Mouse (Mus musculus) urinary bladder, postnatal 36 days (tissue): ENCODE data around the gene Gsdme.
A peak's percentile ranks its signal among the peaks of the same experiment; 100 is the strongest.

ENCODE experiments used
- DNase-seq, 2 experiments: peaks; one replicate each; pipeline ENCODE4 v3.0.0; 2022; ENCODE audit warnings: low spot score in 2 of 2, mixed read lengths in 1 of 2

The Gsdme gene

DNA sequence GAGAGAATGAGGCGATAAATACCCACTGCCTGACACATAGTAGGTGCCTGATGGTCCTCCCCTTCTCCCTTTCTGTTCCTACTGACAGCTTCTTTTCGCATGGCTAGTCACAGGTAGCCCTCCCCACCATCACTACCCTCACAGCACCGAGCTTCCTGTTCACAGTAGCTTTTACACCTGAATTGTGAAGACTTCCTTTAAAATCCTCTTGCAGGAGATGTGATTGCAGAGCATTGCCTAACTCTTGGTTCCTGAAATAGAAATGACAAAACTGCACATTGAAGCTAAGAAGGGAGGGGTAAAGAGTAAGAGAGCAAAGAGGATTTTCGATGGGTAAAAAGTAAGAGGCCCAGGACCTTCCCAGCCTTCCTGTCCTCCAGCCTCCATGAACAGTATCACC lies 18.7 kb downstream of the Gsdme start:
- no peak for DNase-seq

- no peak for DNase-seq
These were observed 19.5 kb downstream of the Gsdme start for GRCm38 (mm10) chr6:50244126-50244525.

- DNase-seq: no peak
These were observed 23.2 kb downstream of the Gsdme start for GRCm38 (mm10) chr6:50240437-50240836.

- no peak for DNase-seq
These were observed 23.8 kb downstream of the Gsdme start for GRCm38 (mm10) chr6:50239902-50240301.

GRCm38 (mm10) chr6:50237963-50238362 lies 25.7 kb downstream of the Gsdme start:
- no peak for DNase-seq

DNA sequence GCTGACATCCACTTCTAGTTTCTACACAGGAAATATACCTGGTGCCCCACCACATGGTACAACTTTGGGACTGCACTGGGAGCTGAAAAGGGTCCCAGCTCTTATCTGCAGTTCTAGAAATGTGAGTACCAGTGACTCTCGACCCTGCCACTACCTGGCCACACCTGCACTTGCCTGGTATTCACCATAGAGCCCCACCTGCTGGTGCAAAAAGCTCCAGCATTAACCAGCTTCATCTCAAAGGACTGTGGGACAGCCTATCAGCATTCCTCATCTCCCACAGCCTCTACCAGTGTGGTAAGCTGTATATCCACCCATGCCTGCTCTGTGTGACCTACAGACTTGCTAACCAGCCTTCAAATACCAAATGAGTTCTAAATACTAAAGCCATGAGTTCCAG lies 30.7 kb downstream of the Gsdme start:
- DNase-seq: no peak

DNA sequence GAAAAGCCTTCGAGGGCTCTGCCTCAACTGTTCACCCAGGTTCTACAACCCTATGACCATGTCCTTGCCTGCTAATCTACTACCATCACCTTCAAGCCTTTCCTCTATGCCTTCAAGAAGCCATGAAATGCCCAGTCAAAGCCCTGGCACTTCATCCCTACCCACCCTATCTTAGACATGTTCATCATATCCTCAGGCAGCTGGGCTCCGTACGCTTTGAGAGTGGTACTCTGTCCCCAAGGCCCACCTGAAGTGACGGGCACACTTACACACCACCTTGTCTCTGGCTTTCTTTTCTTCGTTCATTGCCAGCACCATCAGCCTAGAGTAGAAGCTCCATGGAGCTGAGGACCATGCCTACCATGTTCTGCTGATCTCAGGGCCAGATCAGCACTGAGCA lies 32.4 kb downstream of the Gsdme start:
- DNase-seq: no peak

DNA sequence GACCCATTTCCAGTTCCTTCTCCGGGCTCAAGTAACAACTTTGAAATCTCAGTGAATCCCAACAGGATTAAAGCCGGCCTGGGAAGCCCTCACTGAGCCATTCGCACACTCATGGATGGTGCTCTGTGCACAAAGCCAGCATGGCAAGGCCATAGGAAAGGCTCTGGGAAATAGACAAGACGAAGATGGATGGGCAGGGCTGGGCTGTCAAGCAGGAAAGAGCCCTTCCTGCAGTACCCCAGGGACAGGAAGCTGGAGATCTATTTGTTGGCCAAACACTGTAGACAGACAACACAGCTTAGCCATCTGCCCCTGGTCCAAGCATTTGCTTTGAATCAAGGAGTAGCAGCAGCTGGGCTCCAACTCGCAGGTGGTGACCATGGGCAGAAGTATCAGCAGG lies 35.5 kb downstream of the Gsdme start:
- no peak for DNase-seq

- no peak for DNase-seq
These were observed 38.4 kb downstream of the Gsdme start for GRCm38 (mm10) chr6:50225232-50225631.

DNA sequence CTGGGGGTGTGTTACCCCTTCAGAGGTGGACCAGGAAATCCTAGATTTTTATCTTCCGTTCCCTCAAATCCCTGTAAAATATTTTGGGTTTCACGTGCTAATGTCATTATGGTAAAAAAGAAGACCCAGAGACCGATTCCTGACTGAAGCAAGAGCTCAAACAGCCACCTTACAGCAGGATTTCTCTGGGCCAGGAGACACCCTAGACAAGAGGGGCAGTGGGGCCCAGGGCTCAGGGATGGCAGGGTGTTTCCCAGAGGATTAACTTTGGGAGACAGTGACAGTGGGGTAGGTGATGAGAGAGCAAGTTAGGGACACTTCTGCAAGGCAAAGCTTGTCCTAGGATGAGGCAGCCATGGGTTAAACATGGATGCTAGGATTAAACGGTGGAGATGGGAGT lies 40.1 kb downstream of the Gsdme start:
- no peak for DNase-seq

DNA sequence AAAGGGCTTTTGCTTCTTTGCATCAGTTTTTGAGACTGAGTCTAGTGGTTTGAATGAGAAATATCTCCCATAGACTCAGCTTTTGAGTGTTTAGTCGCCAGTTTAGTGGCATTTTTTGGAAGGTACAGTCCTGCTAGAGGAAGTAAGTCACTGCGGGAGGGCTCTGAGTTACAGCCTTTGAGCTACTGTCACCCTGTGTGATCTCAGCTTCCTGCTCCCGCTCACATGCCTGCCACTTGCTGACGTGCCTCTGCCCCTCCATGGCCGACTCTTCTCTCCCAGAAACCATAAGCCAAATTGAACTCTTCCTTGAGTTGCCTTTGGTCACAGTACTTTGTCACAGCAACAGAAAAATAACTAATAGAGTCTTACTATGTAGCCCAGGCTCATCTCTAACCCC lies 40.7 kb downstream of the Gsdme start:
- DNase-seq: no peak

- no peak for DNase-seq
These were observed 41.3 kb downstream of the Gsdme start for GRCm38 (mm10) chr6:50222351-50222750.

DNA sequence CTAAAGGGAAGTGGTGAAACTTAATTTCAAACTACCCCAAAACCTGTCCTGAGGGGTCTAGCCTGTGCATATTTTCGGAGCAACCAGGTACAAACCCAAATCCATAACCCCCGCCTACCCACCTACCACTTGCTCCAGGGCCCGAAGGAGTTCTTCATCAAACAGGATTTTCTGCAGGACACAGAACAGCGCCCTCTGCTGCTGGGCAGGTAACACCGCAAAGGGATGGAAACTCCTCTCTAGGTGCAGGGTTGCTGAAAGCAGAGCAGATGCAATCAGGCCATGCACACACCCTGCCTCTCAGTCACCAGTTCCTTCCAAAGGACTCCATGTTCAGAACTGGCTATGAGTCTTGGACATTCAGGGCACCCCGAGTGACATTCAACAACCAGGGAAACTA lies 42.8 kb downstream of the Gsdme start:
- DNase-seq: peak; percentile 13 to 20

GRCm38 (mm10) chr6:50219066-50219465 lies 44.6 kb downstream of the Gsdme start:
- no peak for DNase-seq

GRCm38 (mm10) chr6:50218628-50219027 lies 45.0 kb downstream of the Gsdme start:
- DNase-seq: no peak

DNA sequence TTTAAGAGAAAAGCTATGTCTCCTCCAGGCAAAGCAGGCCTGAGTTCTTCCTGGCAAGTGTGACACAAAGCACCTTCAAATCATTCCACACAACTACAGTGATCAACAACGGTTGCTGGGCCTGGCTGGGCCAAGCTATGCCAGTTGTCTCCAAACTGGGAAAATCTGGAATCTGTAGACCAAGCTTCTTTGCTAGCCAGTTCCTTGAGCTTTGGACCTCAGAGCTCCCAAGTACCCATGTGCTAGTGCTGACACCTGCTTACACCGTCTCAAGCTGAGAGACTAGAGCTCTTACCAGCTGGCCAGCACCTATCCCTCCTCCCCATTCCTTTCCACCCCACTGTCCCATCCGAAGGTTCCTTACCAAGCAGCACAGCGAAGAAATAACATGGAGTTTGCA lies 47.7 kb downstream of the Gsdme start:
- no peak for DNase-seq

GRCm38 (mm10) chr6:50215373-50215745 lies 48.3 kb downstream of the Gsdme start:
- DNase-seq: no peak

GRCm38 (mm10) chr6:50214711-50215372 lies 48.8 kb downstream of the Gsdme start:
- no peak for DNase-seq

- no peak for DNase-seq
These were observed 58.6 kb downstream of the Gsdme start for GRCm38 (mm10) chr6:50205093-50205492.

DNA sequence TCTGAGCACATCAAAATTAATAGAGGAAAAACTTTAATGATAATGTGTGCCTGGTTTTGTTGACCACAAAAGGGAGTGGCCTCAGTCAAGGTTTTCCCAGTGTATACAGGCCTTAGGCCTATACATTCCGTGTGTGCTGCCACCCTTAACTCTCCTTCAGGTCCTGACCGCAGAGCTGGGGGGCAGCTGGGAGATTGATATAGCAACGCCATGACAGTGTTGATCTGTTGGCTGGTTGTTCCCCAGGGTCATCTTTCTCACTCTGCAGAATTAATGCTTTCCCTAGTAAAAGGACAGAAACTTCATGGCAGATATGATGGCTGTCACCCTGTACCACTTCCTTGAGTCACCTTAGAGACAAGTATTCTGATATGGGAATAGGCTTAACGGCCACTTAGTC lies 59.3 kb downstream of the Gsdme start:
- DNase-seq: no peak

- no peak for DNase-seq
These were observed 69.8 kb downstream of the Gsdme start for GRCm38 (mm10) chr6:50193851-50194250.

DNA sequence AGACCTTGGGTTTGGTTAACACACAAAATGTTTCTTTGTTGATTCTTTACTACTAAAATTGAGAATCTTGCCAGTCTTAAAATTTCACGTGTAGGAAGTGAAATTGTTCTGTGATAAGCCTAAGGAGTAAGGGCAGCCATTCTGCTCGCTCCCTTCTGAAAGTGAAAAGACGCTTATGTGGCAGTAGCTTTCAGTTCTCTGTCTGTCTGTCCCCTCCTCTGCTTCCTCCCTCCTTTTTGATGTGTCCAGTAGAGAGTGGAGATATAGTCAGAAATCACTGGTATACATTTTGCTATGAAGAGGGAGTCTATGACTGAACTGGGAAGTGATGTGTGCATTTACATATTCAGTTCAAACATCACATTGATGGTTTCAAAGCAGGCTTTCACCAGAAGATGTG lies 70.8 kb downstream of the Gsdme start:
- no peak for DNase-seq

DNA sequence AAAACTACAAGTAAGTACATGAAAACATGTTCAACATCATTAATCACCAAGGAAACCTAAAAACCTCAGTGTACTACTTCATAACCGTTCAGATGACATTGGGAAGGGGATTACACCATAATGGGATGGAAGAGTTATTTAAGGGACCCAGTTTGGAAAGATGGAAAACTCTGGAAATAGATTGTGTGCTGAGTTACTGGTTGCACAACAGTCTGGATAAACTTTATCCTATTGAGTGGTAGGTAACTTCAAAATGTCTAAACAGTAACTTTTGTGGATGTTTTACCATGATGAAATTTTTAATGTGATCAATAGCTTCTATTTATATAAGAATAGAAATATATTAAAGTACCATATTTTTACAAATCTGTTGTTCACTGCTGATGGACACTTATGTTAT lies 71.5 kb downstream of the Gsdme start:
- no peak for DNase-seq

GRCm38 (mm10) chr6:50191605-50192004 lies 72.1 kb downstream of the Gsdme start:
- no peak for DNase-seq
